Mouse (Mus musculus) layer of hippocampus, adult 2 months (tissue): ENCODE measurements around the gene Map2k5. TPM values are rescaled to one million over a fixed set of nuclear protein-coding genes. Genes with fewer than 3 reads are reported as not detected.

Experiments
- DNase-seq, 2 experiments: peaks; one replicate each; pipeline ENCODE4 v3.0.0; 2022; ENCODE audit warnings: low spot score in 2 of 2
- H3K27ac ChIP-seq: fragments of 200-600 bp; 2 replicates; pipeline ENCODE4 v1.8.1; 2022
- H3K4me3 ChIP-seq: fragments of 200-600 bp; 2 replicates; pipeline ENCODE4 v1.8.1; 2022; ENCODE audit warnings: mild to moderate bottlenecking
- CTCF ChIP-seq: fragments of 200-600 bp; conservative IDR thresholded peaks from 2 replicates; pipeline ENCODE4 v1.8.1; 2022; ENCODE audit warnings: antibody characterized with exemption, mild to moderate bottlenecking, moderate library complexity
- total RNA-seq, 2 experiments: library from RNA; stranded (reverse); gene quantifications; 2 replicates each; pipeline ENCODE4 v1.2.3; 2021

The Map2k5 gene
- total RNA-seq, 2 experiments from 2014 or later = 33.2 to 36.1 TPM

GRCm38 (mm10) chr9:63281086-63281485, 96.6 kb downstream of the Map2k5 start:
- TF ChIP-seq CTCF = no peak
- DNase-seq = no peak
- no peak overlapping the region for H3K27ac ChIP-seq
- no peak overlapping the region for H3K4me3 ChIP-seq

- no peak overlapping the region for H3K4me3 ChIP-seq
- no peak for TF ChIP-seq CTCF
- no peak for DNase-seq
- H3K27ac ChIP-seq = no peak overlapping the region
Measured at GRCm38 (mm10) chr9:63273781-63274180, 103.9 kb downstream of the Map2k5 start.

- TF ChIP-seq CTCF = no peak
- no peak for DNase-seq
- Histone ChIP-seq H3K4me3 (no peak overlapping the region), H3K27ac (no peak overlapping the region)
Measured at GRCm38 (mm10) chr9:63269839-63270238, 107.9 kb downstream of the Map2k5 start.

GRCm38 (mm10) chr9:63263188-63263587, 114.5 kb downstream of the Map2k5 start:
- Histone ChIP-seq H3K4me3 (no peak overlapping the region), H3K27ac (no peak overlapping the region)
- DNase-seq = no peak
- TF ChIP-seq CTCF = no peak

- H3K27ac ChIP-seq = no peak overlapping the region
- DNase-seq = peak; percentile 23 to 63
Measured at GRCm38 (mm10) chr9:63258768-63259167, 118.9 kb downstream of the Map2k5 start.

GRCm38 (mm10) chr9:63257739-63258138, 120.0 kb downstream of the Map2k5 start:
- Histone ChIP-seq H3K4me3 (no peak overlapping the region), H3K27ac (no peak overlapping the region)
- no peak for DNase-seq
- TF ChIP-seq CTCF = no peak

More at GRCm38 (mm10) chr9:63258768-63259167, 118.9 kb downstream of the Map2k5 start:
- no peak overlapping the region for H3K4me3 ChIP-seq
- TF ChIP-seq CTCF = no peak

GRCm38 (mm10) chr9:63250841-63251626, 126.7 kb downstream of the Map2k5 start:
- no peak for DNase-seq
- H3K27ac ChIP-seq = no peak overlapping the region
- H3K4me3 ChIP-seq = no peak overlapping the region
- TF ChIP-seq CTCF = no peak

- no peak for DNase-seq
Measured at GRCm38 (mm10) chr9:63248095-63248787, 129.5 kb downstream of the Map2k5 start.

GRCm38 (mm10) chr9:63246568-63247169, 131.0 kb downstream of the Map2k5 start:
- H3K27ac ChIP-seq = no peak overlapping the region
- DNase-seq = no peak
- no peak for TF ChIP-seq CTCF
- no peak overlapping the region for H3K4me3 ChIP-seq

More at GRCm38 (mm10) chr9:63248095-63248787, 129.5 kb downstream of the Map2k5 start:
- no peak for TF ChIP-seq CTCF
- H3K4me3 ChIP-seq = no peak overlapping the region
- H3K27ac ChIP-seq = no peak overlapping the region

GRCm38 (mm10) chr9:63241961-63242360, 135.7 kb downstream of the Map2k5 start:
- H3K4me3 ChIP-seq = no peak overlapping the region
- no peak for DNase-seq
- TF ChIP-seq CTCF = no peak
- H3K27ac ChIP-seq = no peak overlapping the region

GRCm38 (mm10) chr9:63241241-63241640, 136.5 kb downstream of the Map2k5 start:
- DNase-seq = no peak
- Histone ChIP-seq H3K4me3 (no peak overlapping the region), H3K27ac (no peak overlapping the region)
- TF ChIP-seq CTCF = no peak

GRCm38 (mm10) chr9:63234356-63234755, 143.3 kb downstream of the Map2k5 start:
- Histone ChIP-seq H3K27ac (no peak overlapping the region), H3K4me3 (no peak overlapping the region)
- DNase-seq = no peak
- TF ChIP-seq CTCF = no peak

- TF ChIP-seq CTCF = no peak
- no peak for DNase-seq
- no peak overlapping the region for H3K27ac ChIP-seq
- no peak overlapping the region for H3K4me3 ChIP-seq
Measured at GRCm38 (mm10) chr9:63230289-63230688, 147.4 kb downstream of the Map2k5 start.
